Mouse (Mus musculus): ENCODE data around the gene Dedd. TPM values are rescaled to one million over a fixed set of nuclear protein-coding genes. Genes with fewer than 3 reads are reported as not detected.

Dedd gene
- total RNA-seq (2021), result 10 to 100 TPM; 32.4 to 35.5 TPM
- long read RNA-seq, experiment 1, transcript Dedd-201 (5 exons, 1,618 nt), result major isoform, 14 of 30 reads
- long read RNA-seq, experiment 1, transcript Dedd-204 (6 exons, 2,563 nt), result minor isoform, 9 of 30 reads
- long read RNA-seq, experiment 1, partial matches to known transcripts, result 2 of 30 reads
- long read RNA-seq, experiment 1, other reads (novel, unspliced or antisense), result 3 of 30 reads
- long read RNA-seq, experiment 2, transcript Dedd-201 (5 exons, 1,618 nt), result major isoform, 15 of 33 reads
- long read RNA-seq, experiment 2, transcript Dedd-204 (6 exons, 2,563 nt), result minor isoform, 12 of 33 reads
- long read RNA-seq, experiment 2, partial matches to known transcripts, result 2 of 33 reads
- long read RNA-seq, experiment 2, other reads (novel, unspliced or antisense), result 1 of 33 reads

GRCm38 (mm10) chr1:171328839-171329432, at the start of gene Dedd:
TSS of gene Dedd (plus strand) at chr1:171329145.
- DNase-seq, result peak; percentile 93

GRCm38 (mm10) chr1:171279721-171280120, 49.2 kb upstream of the Dedd start:
- H3K27ac ChIP-seq, result no peak overlapping the region; the same call in 1 of the 2 replicates
- H3K4me3 ChIP-seq, result peak overlapping the region; percentile 73
- TF ChIP-seq CTCF (IDR thresholded peaks at IDR 0.05), result no peak
- intact Hi-C loops (cut with DNase I), result loop anchor here (10.0 kb wide), 1 partner anchor 165 kb away; the partner anchor contains the start of gene Cfap126
- DNase-seq, result no peak

More at GRCm38 (mm10) chr1:171328839-171329432, at the start of gene Dedd:
- intact Hi-C loops (cut with DNase I), result loop anchor here (1.0 to 2.0 kb wide), 2 partner anchors 16 to 34 kb away; partner anchors contain the start of genes Nit1, Pfdn2 and Ufc1
- peak within 1 kb of the TSS; percentile 83 for H3K4me3 ChIP-seq
- peak; percentile 10; the same call in 1 of the 2 replicates for TF ChIP-seq CTCF (IDR thresholded peaks at IDR 0.05)
- peak within 1 kb of the TSS; percentile 97 for H3K27ac ChIP-seq

DNA sequence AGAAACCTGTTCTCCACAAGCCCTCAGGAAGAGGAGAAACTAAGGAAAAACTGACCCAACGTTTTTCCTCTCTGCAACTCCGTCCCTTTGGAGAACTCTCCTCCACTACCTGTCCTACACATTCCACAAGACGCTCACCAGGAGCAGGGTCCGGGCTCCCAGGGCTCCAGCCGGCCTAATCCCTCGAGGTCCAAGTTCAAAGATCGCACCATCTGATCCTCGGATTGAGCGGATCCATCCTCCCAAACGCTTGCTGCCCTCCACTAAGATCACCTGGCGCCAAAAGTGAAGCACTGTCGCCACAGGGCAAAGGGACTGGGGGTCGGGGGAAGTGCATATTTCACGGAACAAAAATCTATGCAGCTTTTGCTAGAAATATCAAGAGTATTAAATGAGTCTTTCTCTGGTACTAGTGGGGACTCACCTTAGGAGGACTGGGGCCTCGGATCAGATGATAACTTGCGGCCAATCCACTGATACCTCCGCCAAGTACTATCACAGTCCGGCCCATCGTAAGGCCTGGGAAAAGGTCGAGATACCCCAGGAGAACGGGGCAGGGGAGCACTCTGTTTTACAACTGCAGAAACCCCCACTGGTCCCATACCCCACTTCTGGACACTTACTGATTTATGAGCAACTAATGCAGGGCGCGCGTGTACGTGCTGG, 48.6 kb upstream of the Dedd start:
- no peak for TF ChIP-seq CTCF (IDR thresholded peaks at IDR 0.05)
- intact Hi-C loops (cut with DNase I), result loop anchor here (10.0 kb wide), 1 partner anchor 166 kb away; the partner anchor contains the start of gene Cfap126
- Histone ChIP-seq H3K4me3 (peak overlapping the region; percentile 73), H3K27ac (peak overlapping the region; percentile 96)
- peak; percentile 31 for DNase-seq

- TF ChIP-seq CTCF (IDR thresholded peaks at IDR 0.05), result no peak
- intact Hi-C loops (cut with DNase I), result loop anchor here (10.0 kb wide), 1 partner anchor 166 kb away; the partner anchor contains the start of gene Cfap126
- DNase-seq, result peak; percentile 91
- H3K27ac ChIP-seq, result peak within 1 kb of the TSS; percentile 96
- H3K4me3 ChIP-seq, result peak within 1 kb of the TSS; percentile 73
These were observed 47.9 kb upstream of the Dedd start, which contains the start of gene Ppox for GRCm38 (mm10) chr1:171280916-171281527. TSS of gene Ppox (minus strand) at chr1:171281186.

DNA sequence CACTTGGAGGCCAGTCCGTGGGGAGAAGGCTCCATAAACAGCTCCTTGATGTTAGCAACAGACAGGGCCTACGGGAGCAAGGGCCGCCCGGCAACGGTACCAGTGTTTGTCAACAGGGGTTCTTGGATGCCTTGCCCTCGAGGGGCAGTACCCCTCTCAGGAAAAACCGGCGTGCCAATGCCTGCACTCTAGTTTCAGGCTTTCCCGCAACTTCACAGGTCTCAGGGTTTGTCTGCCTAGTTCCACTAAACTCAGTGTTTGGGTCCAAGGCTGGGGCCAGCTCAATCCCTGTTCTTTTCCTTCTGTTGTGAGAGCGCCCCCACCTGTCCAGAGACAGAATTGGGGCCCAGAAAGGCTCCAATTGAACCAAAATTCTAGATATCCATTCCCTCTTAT, 47.4 kb upstream of the Dedd start:
- peak; percentile 88 for DNase-seq
- Histone ChIP-seq H3K4me3 (peak overlapping the region; percentile 73), H3K27ac (peak overlapping the region; percentile 96)
- TF ChIP-seq CTCF (IDR thresholded peaks at IDR 0.05), result peak; percentile 91
- intact Hi-C loops (cut with DNase I), result loop anchor here (10.0 kb wide), 1 partner anchor 167 kb away; the partner anchor contains the start of gene Cfap126

DNA sequence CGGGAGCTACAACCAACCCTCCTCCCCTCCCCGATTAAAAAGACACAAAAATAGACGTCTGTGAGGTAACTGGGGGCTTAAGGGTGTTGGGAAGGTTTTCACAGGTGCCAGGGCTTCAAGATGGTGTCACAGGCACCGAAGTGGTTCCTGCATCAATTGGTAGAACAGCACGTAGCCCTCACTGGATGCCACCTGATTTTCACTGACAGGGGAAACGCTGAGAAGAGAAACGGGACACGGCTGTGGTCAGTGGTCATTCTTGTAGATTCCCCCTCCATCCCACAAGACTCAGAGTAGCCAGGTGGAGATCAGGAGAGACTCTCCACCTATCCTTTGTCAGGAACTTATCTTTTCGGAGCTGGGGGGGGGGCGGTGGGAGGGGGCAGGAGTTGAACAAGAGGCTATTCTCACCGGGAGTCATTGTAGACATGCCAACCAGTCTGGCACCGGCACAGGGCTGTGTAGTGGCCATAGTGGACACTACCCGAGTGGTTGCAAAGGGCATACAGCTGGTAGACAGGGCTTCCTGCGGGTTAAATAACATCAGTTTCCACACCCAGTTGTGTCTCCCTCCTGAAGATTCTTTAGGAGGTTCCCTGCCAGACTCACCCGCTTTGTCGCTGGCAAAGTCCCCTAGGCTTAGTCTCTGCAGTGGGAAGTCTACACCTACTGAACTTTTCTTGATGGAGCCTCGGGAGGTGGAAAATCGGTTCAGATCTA, 46.7 kb upstream of the Dedd start:
- Histone ChIP-seq H3K4me3 (peak overlapping the region; percentile 73), H3K27ac (peak overlapping the region; percentile 96)
- TF ChIP-seq CTCF (IDR thresholded peaks at IDR 0.05), result no peak
- no peak for DNase-seq
- intact Hi-C loops (cut with DNase I), result loop anchor here (10.0 kb wide), 1 partner anchor 167 kb away; the partner anchor contains the start of gene Cfap126

- DNase-seq, result no peak
- Histone ChIP-seq H3K4me3 (no peak overlapping the region), H3K27ac (no peak overlapping the region)
- TF ChIP-seq CTCF (IDR thresholded peaks at IDR 0.05), result no peak
- intact Hi-C loops (cut with DNase I), result loop anchor here (10.0 kb wide), 1 partner anchor 169 kb away; the partner anchor contains the start of gene Cfap126
These were observed 45.5 kb upstream of the Dedd start for GRCm38 (mm10) chr1:171283188-171284160.

GRCm38 (mm10) chr1:171284491-171284890, 44.5 kb upstream of the Dedd start:
- peak overlapping the region; percentile 48; the same call in 1 of the 2 replicates for H3K27ac ChIP-seq
- peak overlapping the region; percentile 51; the same call in 1 of the 2 replicates for H3K4me3 ChIP-seq
- no peak for TF ChIP-seq CTCF (IDR thresholded peaks at IDR 0.05)
- intact Hi-C loops (cut with DNase I), result loop anchor here (10.0 kb wide), 1 partner anchor 170 kb away; the partner anchor contains the start of gene Cfap126
- no peak for DNase-seq

- DNase-seq, result no peak
- peak overlapping the region; percentile 48 for H3K27ac ChIP-seq
- intact Hi-C loops (cut with DNase I), result loop anchor here (10.0 kb wide), 1 partner anchor 170 kb away; the partner anchor contains the start of gene Cfap126
- TF ChIP-seq CTCF (IDR thresholded peaks at IDR 0.05), result no peak
- peak overlapping the region; percentile 51 for H3K4me3 ChIP-seq
These were observed 43.7 kb upstream of the Dedd start for GRCm38 (mm10) chr1:171285096-171285892.

All from gastrocnemius, adult 2 months (tissue).